Mouse (Mus musculus) spleen, adult 2 months (tissue): ENCODE results near the gene 1700056E22Rik.

ENCODE experiments used
- CTCF ChIP-seq: fragments of 200-500 bp; IDR thresholded peaks from 2 replicates; pipeline ENCODE4 v1.5.1; 2011; ENCODE audit warnings: mild to moderate bottlenecking, inconsistent platforms; ENCODE audit not compliant: insufficient read depth, insufficient read length, insufficient replicate concordance; ENCODE audit errors: extremely low read depth
- POLR2A ChIP-seq: fragments of 200-500 bp; IDR thresholded peaks from 2 replicates; pipeline ENCODE4 v1.6.1; 2011; ENCODE audit warnings: low read depth, low read length, inconsistent platforms

GRCm38 (mm10) chr1:184068971-184069370 lies 34.9 kb upstream of the 1700056E22Rik start:
- TF ChIP-seq CTCF (no peak), POLR2A (no peak)
